Mouse (Mus musculus) lung, postnatal 25 days (tissue): ENCODE measurements around the gene Map2k2.

ENCODE experiments used
- DNase-seq: peaks from one replicate; pipeline ENCODE4 v3.0.0; 2022; ENCODE audit warnings: low spot score

Gene Map2k2

GRCm38 (mm10) chr10:81106113-81106721, 502 bp downstream of the Map2k2 start:
- DNase-seq, result peak; percentile 84

- no peak for DNase-seq
These were observed 7.2 kb downstream of the Map2k2 start for GRCm38 (mm10) chr10:81112946-81113345.

DNA sequence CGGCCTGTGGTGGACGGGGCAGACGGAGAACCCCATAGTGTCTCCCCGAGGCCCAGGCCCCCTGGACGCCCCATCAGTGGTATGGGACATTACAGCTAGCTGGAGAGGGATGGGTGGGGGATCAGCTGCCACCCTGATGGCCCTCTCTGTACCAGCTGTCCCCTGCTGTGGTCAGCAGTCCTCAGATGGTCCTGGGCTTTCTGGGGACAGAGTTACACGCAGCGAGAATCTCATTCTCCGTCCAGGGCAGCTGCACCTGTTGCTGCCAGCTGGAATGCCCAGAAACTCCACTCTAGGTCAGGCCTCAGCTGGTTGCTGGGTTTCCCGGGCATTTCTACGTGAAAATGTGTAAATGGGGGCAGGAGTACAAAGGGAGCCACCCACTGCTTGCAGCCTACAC, 13.9 kb downstream of the Map2k2 start:
- no peak for DNase-seq

GRCm38 (mm10) chr10:81120650-81121049, 14.9 kb downstream of the Map2k2 start:
- no peak for DNase-seq

GRCm38 (mm10) chr10:81122889-81123288, 17.2 kb downstream of the Map2k2 start:
- no peak for DNase-seq

DNA sequence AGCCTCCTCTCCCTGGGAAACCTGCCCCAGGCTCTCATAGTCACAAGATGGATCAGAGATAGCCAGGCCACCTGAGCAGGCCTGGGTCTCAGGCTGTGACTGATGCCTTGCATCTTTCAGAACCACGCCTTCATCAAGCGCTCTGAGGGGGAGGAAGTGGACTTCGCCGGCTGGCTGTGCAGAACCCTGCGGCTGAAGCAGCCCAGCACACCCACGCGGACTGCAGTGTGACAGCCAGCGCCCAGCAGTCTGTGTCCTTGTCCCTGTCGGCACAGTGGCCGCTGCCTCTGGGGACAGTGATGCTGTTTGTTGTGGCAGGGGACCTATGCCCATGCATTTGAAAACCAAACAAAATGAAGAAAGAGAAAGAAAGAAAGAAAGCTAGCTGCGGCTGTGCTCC, 17.8 kb downstream of the Map2k2 start:
- no peak for DNase-seq

DNA sequence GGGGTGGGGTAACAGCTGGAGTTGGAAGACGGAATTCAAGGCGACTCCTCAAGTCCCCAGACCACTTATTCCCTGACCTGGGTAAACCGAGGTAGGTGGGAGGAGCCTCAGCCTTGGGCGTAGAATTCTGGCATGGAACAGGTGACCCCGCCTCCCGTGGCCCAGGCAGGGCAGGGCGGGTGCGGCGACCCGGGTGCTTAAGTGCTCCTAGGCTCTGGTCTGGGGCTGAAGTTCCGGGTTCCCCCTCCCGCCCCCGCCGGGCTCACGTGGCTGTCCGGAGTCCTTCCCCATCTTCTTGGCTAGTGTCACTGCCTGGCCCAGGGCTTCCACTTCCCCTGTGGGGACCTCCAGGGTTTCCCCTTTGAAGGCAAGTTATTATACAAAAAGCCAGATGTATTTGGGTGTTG, 28.5 kb downstream of the Map2k2 start:
- peak; percentile 91 for DNase-seq

DNA sequence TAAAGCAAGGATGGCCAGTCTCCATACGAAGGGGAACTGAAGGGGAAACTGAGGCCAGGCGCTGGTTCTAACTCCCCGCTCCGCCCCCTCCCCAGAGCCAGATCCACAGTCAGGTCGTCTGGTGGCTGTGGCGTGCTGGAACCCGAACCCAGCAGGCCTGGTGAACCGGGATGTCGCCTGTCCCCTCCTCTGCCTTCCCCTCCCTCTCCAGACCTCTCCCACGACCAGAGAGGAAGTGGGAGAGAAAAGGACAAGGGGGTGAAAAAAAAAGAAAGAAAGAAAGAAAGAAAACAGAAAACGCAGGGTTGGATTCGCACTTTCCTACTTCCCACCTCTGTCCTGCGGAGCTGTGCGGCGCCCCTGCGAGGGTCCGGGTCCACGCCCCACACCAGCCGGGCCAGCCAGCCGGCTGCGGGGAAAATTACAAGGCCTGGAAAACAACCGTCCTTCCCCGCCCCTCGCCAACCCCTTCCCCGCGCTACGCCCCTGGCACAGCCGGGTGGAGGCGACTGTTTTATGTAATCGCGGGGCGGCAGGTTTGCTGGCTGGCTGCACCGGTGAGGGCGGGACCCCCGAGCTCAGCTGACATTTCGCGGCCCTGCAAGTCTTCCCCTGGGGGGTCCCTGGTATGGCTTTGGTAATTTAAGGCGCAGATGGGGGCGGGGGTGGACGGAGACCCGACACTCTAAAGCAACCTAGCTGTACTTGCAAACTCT, 29.4 kb downstream of the Map2k2 start, which contains the start of gene Zbtb7a:
TSS of gene Zbtb7a (plus strand) at position 255 of the 716 bp plus-strand sequence.
- DNase-seq, result peak; percentile 57

GRCm38 (mm10) chr10:81135831-81136705, 30.4 kb downstream of the Map2k2 start:
- DNase-seq, result peak; percentile 87

DNA sequence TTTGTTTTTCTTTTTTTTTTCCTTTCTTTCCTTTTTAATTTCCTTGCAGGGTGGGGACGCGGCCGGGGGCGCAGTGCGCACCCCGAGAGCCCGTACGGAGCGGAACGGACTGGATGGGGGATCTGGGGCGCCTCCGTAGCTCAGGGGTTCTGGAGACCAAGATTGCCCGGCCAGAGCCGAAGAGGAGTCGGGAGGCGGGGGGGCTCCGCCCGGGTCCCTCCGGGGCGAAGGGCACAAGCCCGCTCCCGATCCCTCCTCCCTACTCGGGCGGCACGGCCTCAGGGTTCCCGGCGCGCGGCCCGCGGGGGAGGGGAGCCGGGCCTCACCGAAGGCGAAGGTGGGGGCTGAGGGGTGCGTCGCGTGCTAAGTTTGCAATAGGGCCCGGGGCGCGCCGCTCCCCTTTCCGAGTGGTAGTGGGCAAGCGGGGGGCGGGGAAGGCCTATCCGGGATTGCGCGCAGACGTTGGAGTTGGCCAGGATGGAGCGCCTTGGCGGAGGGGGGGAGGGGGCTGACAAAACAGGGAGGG, 31.1 kb downstream of the Map2k2 start:
- DNase-seq, result peak; percentile 61

- DNase-seq, result peak; percentile 99
These were observed 31.8 kb downstream of the Map2k2 start for GRCm38 (mm10) chr10:81137252-81138130.

DNA sequence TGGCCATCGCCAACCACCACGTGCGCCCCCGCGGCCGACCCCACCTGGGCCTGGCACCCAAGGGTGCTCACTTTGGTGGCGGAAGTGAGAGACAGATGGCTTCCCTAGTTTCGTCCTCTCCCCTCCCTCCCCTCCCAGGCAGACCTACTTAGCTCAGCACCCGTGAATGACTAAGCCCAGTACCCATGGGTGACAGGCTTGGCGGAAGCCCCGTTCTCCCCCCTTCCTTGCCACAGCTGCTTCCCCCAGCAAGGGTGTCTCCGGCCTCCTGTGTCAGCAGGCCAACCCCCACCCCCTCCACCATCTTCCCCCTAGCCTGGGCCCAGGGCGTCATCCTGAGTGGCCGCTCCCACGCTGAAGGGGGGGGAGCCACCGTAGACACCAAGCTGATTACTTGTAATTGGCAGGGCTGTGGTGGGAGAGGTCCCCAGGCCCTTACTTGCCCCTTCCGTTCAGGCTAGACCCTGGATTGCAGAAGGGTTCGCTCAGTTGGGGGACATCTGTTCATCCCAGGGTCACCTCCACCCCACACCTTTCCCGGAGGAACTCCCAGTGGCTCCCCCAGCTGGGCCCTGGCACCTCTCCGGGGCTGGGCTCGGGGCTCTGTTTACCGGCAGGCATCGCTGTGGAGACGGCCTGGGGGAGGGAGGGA, 32.5 kb downstream of the Map2k2 start:
- no peak for DNase-seq

DNA sequence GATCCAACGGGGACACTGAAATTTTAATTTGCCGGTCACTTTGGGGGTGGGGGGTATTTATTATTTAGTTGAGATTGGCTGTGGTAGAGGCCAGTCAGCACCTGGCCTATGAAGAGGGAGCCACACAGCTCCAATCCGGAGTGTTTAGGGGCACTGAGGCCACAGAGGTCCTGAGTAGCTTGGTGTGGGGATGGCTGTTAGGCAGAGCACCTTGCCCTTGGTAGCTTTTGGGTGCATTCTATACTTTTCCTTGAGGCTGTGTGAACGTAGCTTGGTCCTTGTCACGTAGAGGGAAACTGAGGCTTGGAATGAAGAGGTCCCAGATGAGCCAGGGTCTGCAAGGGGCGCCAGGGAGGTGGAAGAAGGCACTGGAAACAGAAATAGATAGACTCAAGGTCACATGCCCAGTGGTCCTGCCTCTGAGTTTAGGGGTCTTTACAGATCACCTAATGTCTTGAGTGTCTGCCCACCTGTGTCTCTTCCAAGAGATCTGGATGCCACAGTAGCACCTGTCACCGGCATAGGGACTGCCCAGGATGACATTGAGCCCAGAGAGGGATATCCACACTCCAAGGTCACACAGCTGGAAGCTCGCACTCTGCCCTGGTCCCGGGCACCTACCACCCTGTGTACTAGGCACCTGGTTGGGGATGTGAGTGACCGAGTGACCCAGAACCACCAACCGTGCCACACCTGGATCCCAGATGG, 33.3 kb downstream of the Map2k2 start:
- no peak for DNase-seq

GRCm38 (mm10) chr10:81139529-81139846, 33.8 kb downstream of the Map2k2 start:
- no peak for DNase-seq

- DNase-seq, result no peak
These were observed 34.3 kb downstream of the Map2k2 start for GRCm38 (mm10) chr10:81140005-81140404.

DNA sequence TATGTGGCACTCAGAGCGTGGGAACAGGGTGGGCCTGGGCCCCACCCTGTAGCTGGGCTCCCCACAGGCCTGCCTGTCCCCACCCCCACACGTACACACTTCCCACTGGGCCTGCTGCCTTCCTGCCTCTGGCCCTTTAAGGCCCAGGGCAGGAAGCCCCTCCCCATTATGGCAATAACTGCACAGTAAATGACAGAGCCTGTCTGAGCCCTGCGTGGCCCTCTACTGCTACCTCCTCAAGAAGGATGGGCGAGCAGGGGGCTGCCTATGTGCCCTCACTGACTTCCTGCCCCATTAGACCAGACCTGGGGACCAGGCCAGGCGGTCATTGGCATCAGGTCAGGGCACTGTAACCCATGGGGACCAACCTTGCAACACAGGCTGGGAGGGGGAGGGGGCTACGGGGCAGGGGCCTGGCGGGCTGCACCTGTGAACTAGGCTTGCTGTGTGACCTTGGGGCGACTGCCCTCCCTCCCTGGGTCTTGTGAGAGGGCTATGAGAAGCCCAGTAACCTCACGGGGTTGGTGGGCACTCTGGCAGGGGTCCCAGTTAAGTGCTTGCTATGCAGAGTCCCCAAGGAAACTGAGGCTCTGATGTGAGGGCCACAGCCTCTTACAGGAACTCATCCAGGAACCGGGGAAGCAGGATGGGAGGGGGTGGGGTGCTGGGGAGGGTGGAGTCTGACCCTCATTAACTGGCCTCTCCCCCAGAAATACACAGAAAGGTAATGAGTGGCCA, 35.2 kb downstream of the Map2k2 start:
- no peak for DNase-seq

- DNase-seq, result no peak
These were observed 35.9 kb downstream of the Map2k2 start for GRCm38 (mm10) chr10:81141455-81142210.

DNA sequence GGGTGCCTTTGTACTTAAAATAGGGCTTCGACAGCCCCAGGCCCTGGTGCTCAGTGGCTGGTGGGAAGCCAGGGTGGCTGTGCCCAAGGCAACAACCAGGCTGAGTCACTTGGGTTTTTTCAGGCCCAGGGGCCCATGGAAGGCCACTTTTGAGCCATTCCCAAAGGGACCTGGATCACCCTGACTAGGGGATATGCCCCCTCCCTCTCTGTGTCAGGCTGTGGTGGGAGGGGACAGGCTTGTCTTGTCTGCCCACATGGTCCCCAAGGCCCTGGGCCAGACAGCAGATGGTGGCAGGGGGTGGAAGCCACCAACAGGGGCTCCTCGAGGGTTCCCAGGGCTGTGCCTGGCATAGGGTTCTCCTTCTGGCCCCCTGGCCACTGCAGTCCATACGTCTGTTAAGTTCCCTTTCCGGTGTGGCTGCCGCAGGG, 36.9 kb downstream of the Map2k2 start:
- DNase-seq, result no peak

GRCm38 (mm10) chr10:81143157-81143633, 37.5 kb downstream of the Map2k2 start:
- no peak for DNase-seq
